Mouse (Mus musculus) heart, embryonic 14.5 days (tissue): ENCODE data around the gene Enox1. TPM values are rescaled to one million over a fixed set of nuclear protein-coding genes. Genes with fewer than 3 reads are reported as not detected.
"Not testable (repeated sequence)": the region's sequence is repeated elsewhere in the genome, so short reads cannot be mapped to it uniquely, and the experiment has no call there.

Experiments used
- ATAC-seq: fragments of 200-750 bp; cut with Nextera tagmentation; 2 replicates; pipeline ENCODE4 v1.8.0; 2017; ENCODE audit warnings: low read depth, moderate TSS enrichment; ENCODE audit not compliant: insufficient number of reproducible peaks, insufficient read depth, low FRiP score
- H3K27ac ChIP-seq, 2 experiments: fragments of 200-500 bp in 1 of 2; fragments of 300-500 bp in 1 of 2; sonication (generic) in 1 of 2; replicated peaks in 1 of 2; 2 replicates each; pipeline ENCODE4 v1.5.1; 2012 to 2014; ENCODE audit warnings: low read depth in 2 of 2, low read length in 2 of 2, control low read depth in 1 of 2, mild to moderate bottlenecking in 1 of 2, mixed read lengths in 1 of 2; ENCODE audit not compliant: control insufficient read depth in 1 of 2, insufficient read depth in 1 of 2
- H3K27me3 ChIP-seq: fragments of 300-500 bp; sonication (generic); 2 replicates; pipeline ENCODE4 v1.6.1; 2014; ENCODE audit warnings: mild to moderate bottlenecking, low read length, control low read depth; ENCODE audit not compliant: control insufficient read depth, insufficient read depth
- H3K36me3 ChIP-seq: fragments of 300-500 bp; sonication (generic); 2 replicates; pipeline ENCODE4 v1.6.1; 2014; ENCODE audit warnings: mild to moderate bottlenecking, control low read depth, low read length, mixed read lengths; ENCODE audit not compliant: control insufficient read depth, insufficient read depth
- H3K4me1 ChIP-seq, 2 experiments: fragments of 200-500 bp in 1 of 2; fragments of 300-500 bp in 1 of 2; sonication (generic) in 1 of 2; 2 replicates each; pipeline ENCODE4 v1.6.1; 2012 to 2014; ENCODE audit warnings: low read length in 2 of 2, control low read depth in 1 of 2, mixed read lengths in 1 of 2; ENCODE audit not compliant: control insufficient read depth in 2 of 2, insufficient read depth in 2 of 2
- H3K4me2 ChIP-seq: fragments of 300-500 bp; sonication (generic); 2 replicates; pipeline ENCODE4 v1.6.1; 2014; ENCODE audit warnings: mild to moderate bottlenecking, low read length
- H3K4me3 ChIP-seq, 2 experiments: fragments of 200-500 bp in 1 of 2; fragments of 300-500 bp in 1 of 2; sonication (generic) in 1 of 2; 2 replicates each; pipeline ENCODE4 v1.5.1; 2012 to 2014; ENCODE audit warnings: low read length in 2 of 2, mild to moderate bottlenecking in 2 of 2, control low read depth in 1 of 2, low read depth in 1 of 2, moderate library complexity in 1 of 2; ENCODE audit not compliant: control insufficient read depth in 1 of 2, insufficient read depth in 1 of 2
- H3K9ac ChIP-seq: fragments of 300-500 bp; sonication (generic); 2 replicates; pipeline ENCODE4 v1.6.1; 2014; ENCODE audit warnings: mild to moderate bottlenecking, low read length
- H3K9me3 ChIP-seq: fragments of 300-500 bp; sonication (generic); 2 replicates; pipeline ENCODE4 v1.6.1; 2016; ENCODE audit warnings: low read length, control low read depth; ENCODE audit not compliant: control insufficient read depth
- WGBS: fragments of 180-500 bp; shearing (Covaris S2); extraction: QIAGEN DNeasy Blood & Tissue Kit; methylation state at CpG from one replicate; pipeline ENCODE4 v1.1.7; 2014; 5-methylcytosine and 5-hydroxymethylcytosine counted together
- polyA plus RNA-seq: library from polyadenylated mRNA; unstranded; fragments of >200 nt; fragmentation: Nextera tagmentation; extraction: Ambion mirVana; gene quantifications from 2 replicates; pipeline ENCODE4 v1.2.1, GENCODE M21; 2014

The Enox1 gene
- polyA plus RNA-seq, 1 experiment from 2014 or later, result 2.2 TPM

DNA sequence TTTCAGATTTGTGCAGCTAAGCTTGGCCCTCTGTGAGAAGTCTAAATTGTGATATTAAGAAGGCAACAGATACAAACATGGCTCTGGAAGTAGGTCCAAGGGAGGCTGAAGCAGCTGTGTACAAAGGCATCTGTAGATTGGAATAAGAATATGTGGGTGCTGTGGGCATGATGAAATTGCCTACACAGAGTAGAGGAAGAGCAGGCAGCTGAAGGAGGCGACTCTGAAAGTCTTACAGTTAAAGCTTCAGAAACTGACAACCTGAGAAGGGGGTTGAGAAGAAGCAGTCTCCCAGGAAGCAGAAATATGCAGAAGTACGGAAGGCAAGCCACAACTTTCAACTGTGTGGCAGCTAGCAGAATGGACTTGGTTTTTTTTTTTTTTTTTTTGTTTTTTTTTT lies 380.0 kb downstream of the Enox1 start:
- Histone ChIP-seq H3K9ac (no peak overlapping the region), H3K4me2 (no peak overlapping the region), H3K4me1 (no peaks in the 10 kb centered on the region), H3K27me3 (no peaks in the 10 kb centered on the region), H3K36me3 (no peaks in the 10 kb centered on the region), H3K9me3 (no peaks in the 10 kb centered on the region), H3K4me3 (no peak overlapping the region), H3K27ac (no peak overlapping the region)
- WGBS, result 88% methylated on average over 2 of the region's 2 CpGs
- no peak for ATAC-seq

DNA sequence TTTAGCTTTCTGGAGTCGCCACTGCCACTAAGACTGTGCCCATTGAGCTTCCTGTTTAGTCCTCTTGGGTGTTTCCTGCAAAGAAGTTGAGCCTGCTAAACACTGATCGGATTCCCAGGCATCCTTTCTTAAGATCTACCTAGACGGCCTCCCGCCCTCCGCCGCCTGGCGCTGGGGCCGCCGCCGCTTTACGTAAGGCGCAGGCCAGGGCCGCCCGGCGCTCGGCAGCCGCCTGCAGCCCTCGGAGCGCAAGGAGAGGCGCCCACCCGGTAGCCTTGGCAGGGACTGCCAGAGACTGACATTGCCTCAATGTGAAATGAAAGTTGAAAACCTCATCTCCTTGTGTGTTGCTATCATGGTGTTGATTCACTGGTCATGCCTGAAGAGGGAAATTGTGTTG lies 383.0 kb downstream of the Enox1 start:
- H3K27ac ChIP-seq, H3K36me3 ChIP-seq, H3K9ac ChIP-seq, H3K27me3 ChIP-seq, H3K9me3 ChIP-seq, ATAC-seq, H3K4me3 ChIP-seq: not testable (repeated sequence)
- WGBS, result 56% methylated on average over 21 of the region's 21 CpGs
- Histone ChIP-seq H3K4me1 (peaks cover 7 to 13% of the 10 kb centered on the region in 2 experiments), H3K4me2 (0 out of 2 replicates have a peak overlapping the region, but pooled peaks have one; percentile 25)

DNA sequence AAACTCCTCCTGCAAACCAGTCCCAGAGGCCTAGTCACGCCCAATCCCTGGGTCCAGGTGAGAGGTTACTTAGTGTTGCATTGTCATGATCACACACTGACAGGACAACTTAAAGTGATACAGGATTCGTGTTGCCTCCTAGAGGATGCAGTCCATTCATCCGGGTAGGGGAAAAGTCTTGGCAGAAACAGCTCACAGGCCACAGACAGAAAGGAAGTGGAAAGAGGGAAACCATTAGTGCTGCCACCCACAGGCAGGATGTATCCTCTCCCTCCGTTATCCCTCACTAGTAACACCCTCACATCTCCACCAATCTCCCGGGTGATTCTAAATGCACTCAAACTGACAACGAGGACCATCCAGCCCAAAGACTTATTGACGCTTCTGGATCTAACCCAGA lies 385.4 kb downstream of the Enox1 start:
- Histone ChIP-seq H3K4me3 (no peak overlapping the region), H3K36me3 (no peaks in the 10 kb centered on the region), H3K4me1 (peaks cover 7 to 13% of the 10 kb centered on the region in 2 experiments), H3K9ac (no peak overlapping the region), H3K27me3 (no peaks in the 10 kb centered on the region), H3K9me3 (no peaks in the 10 kb centered on the region), H3K4me2 (no peak overlapping the region), H3K27ac (no peak overlapping the region)
- no peak for ATAC-seq
- WGBS, result 78% methylated on average over 7 of the region's 7 CpGs

DNA sequence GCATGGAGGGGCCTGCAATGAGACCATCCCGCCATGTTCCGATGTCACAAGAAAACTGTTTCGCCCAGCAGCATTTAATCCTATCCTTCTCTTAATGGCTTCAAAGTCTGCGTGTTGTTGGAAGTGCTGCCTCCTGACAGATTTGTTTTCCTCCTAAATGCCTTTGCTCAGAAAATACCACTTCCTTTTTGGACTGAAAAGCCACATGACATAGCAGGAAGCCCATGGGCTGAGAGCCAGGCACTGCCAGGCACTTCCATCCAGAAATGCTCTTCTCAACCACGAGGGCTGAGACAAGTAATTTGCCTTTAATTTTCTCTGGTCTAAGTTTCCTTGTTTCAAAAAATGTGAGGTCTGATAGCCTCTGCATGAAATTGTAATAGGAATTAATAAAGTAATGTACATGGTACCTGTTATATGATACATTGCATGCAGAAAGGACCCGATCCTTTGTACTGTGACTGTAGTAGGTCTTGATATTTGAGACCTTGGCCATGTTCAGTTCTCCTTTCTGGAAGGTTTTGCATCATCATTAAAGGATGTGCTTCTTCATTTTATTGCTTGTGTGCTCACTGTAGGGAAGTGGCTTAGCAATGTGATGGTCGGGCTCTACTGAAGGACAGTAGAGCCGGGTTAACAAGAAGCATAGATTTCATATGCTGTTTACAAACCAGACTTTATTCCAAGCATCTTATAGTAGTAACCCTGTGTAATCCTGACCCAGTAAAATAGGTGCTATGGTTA lies 390.1 kb downstream of the Enox1 start:
- Histone ChIP-seq H3K9me3 (no peaks in the 10 kb centered on the region), H3K27me3 (no peaks in the 10 kb centered on the region), H3K4me1 (peaks cover 7 to 13% of the 10 kb centered on the region in 2 experiments), H3K9ac (no peak overlapping the region), H3K27ac (no peak overlapping the region), H3K36me3 (no peaks in the 10 kb centered on the region), H3K4me2 (no peak overlapping the region), H3K4me3 (no peak overlapping the region)
- WGBS, result 86% methylated on average over 8 of the region's 8 CpGs
- no peak for ATAC-seq

DNA sequence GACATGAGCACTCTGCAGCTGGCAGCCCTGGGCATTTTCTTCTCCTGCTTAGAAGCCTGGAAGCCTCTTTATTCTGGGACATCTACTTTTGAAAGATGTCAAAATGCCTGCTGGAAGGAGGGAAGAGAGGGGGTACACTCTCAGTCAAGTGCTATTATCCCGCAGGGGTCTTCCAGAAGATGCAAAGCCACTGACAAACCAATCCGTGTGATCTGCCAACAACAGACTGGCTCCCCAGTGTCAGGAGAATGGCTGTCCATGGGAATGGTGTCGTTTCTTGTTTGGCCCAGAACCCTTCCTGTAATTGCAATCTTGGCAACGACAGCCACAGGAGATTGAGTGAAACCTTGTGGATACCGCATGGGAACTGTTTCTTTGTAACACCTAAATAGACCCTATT lies 390.8 kb downstream of the Enox1 start:
- no peak overlapping the region for H3K27ac ChIP-seq
- H3K4me2 ChIP-seq, result no peak overlapping the region
- no peaks in the 10 kb centered on the region for H3K27me3 ChIP-seq
- WGBS, result 76% methylated on average over 5 of the region's 5 CpGs
- peaks cover 7 to 13% of the 10 kb centered on the region in 2 experiments for H3K4me1 ChIP-seq
- H3K36me3 ChIP-seq, result no peaks in the 10 kb centered on the region
- no peak overlapping the region for H3K9ac ChIP-seq
- H3K4me3 ChIP-seq, result no peak overlapping the region
- no peaks in the 10 kb centered on the region for H3K9me3 ChIP-seq
- ATAC-seq, result no peak

DNA sequence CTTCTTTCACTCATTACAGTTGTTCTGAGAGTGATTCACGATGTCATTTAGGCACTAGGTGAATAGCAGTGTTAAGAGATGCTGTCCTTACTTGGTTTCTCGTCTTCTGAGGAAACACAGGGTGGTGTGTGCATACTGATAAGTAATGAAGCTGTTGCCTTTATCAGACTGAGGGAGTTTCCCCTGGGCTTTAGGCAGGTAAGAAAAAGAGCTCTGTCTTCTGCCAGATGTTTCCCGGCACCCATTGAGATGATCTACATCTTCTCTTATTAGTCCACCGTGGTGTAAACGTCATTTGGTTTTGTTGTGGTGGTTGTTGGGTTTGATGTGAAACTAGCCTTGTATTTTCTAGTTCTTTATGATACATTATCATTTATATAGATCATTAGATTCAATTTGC lies 392.4 kb downstream of the Enox1 start:
- 77% methylated on average over 5 of the region's 5 CpGs for WGBS

GRCm38 (mm10) chr14:77557446-77558070 lies 401.0 kb downstream of the Enox1 start:
- H3K4me1 ChIP-seq, result peaks cover 11 to 23% of the 10 kb centered on the region in 2 experiments
- no peak overlapping the region for H3K4me3 ChIP-seq
- 32% methylated on average over 7 of the region's 7 CpGs for WGBS
- ATAC-seq, result peak; percentile 89
- no peak overlapping the region for H3K4me2 ChIP-seq
- peak overlapping the region in 1 of 2 experiments; percentile 48; a peak in 1 of 4 replicates for H3K27ac ChIP-seq
- no peaks in the 10 kb centered on the region for H3K27me3 ChIP-seq
- no peaks in the 10 kb centered on the region for H3K9me3 ChIP-seq
- no peak overlapping the region for H3K9ac ChIP-seq
- no peaks in the 10 kb centered on the region for H3K36me3 ChIP-seq

More for the DNA sequence above, 392.4 kb downstream of the Enox1 start:
- ATAC-seq, result no peak
- Histone ChIP-seq H3K4me1 (peaks cover 3 to 5% of the 10 kb centered on the region in 2 experiments; a peak in 3 of 4 replicates), H3K9ac (no peak overlapping the region), H3K27ac (no peak overlapping the region), H3K4me3 (no peak overlapping the region), H3K27me3 (no peaks in the 10 kb centered on the region), H3K36me3 (no peaks in the 10 kb centered on the region), H3K4me2 (no peak overlapping the region), H3K9me3 (no peaks in the 10 kb centered on the region)
